Mouse (Mus musculus) WW6 (cell line): ENCODE measurements around the gene Mphosph8.
A peak's percentile ranks its signal among the peaks of the same experiment; 100 is the strongest.

Experiments
- DNase-seq: peaks from one replicate; pipeline ENCODE4 v3.0.0-alpha.2; 2013; ENCODE audit warnings: low read depth, low spot score

The Mphosph8 gene

GRCm38 (mm10) chr14:56667969-56668802 lies at the start of gene Mphosph8:
Gene Mphosph8 (plus strand): TSS chr14:56668248.
- peak; percentile 99 for DNase-seq

GRCm38 (mm10) chr14:56620425-56620824 lies 47.6 kb upstream of the Mphosph8 start:
- no peak for DNase-seq

- no peak for DNase-seq
These were observed 41.8 kb upstream of the Mphosph8 start for GRCm38 (mm10) chr14:56626202-56626601.

GRCm38 (mm10) chr14:56628336-56628735 lies 39.7 kb upstream of the Mphosph8 start:
- DNase-seq, result no peak

GRCm38 (mm10) chr14:56631109-56631508 lies 36.9 kb upstream of the Mphosph8 start:
- DNase-seq, result no peak

GRCm38 (mm10) chr14:56647206-56647605 lies 20.8 kb upstream of the Mphosph8 start:
- no peak for DNase-seq

- DNase-seq, result no peak
These were observed 18.6 kb upstream of the Mphosph8 start for GRCm38 (mm10) chr14:56649448-56649847.

- no peak for DNase-seq
These were observed 2.4 kb upstream of the Mphosph8 start for GRCm38 (mm10) chr14:56665651-56666050.

- no peak for DNase-seq
These were observed 1.1 kb upstream of the Mphosph8 start for GRCm38 (mm10) chr14:56666909-56667308.

- no peak for DNase-seq
These were observed 1.1 kb downstream of the Mphosph8 start for GRCm38 (mm10) chr14:56669046-56669620.

- DNase-seq, result no peak
These were observed 17.4 kb downstream of the Mphosph8 start for GRCm38 (mm10) chr14:56685426-56685825.

GRCm38 (mm10) chr14:56689116-56689515 lies 21.1 kb downstream of the Mphosph8 start:
- DNase-seq, result no peak

- no peak for DNase-seq
These were observed 21.7 kb downstream of the Mphosph8 start for GRCm38 (mm10) chr14:56689766-56690165.

- no peak for DNase-seq
These were observed 27.4 kb downstream of the Mphosph8 start for GRCm38 (mm10) chr14:56695495-56695894.

GRCm38 (mm10) chr14:56697836-56698235 lies 29.8 kb downstream of the Mphosph8 start:
- no peak for DNase-seq

GRCm38 (mm10) chr14:56702644-56703043 lies 34.6 kb downstream of the Mphosph8 start:
- no peak for DNase-seq

- DNase-seq, result no peak
These were observed 37.6 kb downstream of the Mphosph8 start for GRCm38 (mm10) chr14:56705687-56706086.

- DNase-seq, result no peak
These were observed 58.4 kb downstream of the Mphosph8 start for GRCm38 (mm10) chr14:56726493-56726892.

GRCm38 (mm10) chr14:56740175-56740574 lies 72.1 kb downstream of the Mphosph8 start:
- no peak for DNase-seq
